Mouse (Mus musculus): ENCODE results near the gene Cldn34a.

GRCm38 (mm10) chrX:152548180-152548579 lies 15.0 kb upstream of the Cldn34a start:
- TF ChIP-seq POLR2A (IDR thresholded peaks at IDR 0.05; ENCODE audit: insufficient read depth, low read depth, low read length): no peak
- no peak for TF ChIP-seq CTCF (IDR thresholded peaks at IDR 0.05; ENCODE audit: insufficient read depth, low read depth, low read length)

Data from olfactory bulb, adult 2 months (tissue).